Mouse (Mus musculus) fibroblast of lung, adult 2 months (primary cell): ENCODE results near the gene Tmem212.
A peak's percentile ranks its signal among the peaks of the same experiment; 100 is the strongest.
"Not testable (repeated sequence)": the region's sequence is repeated elsewhere in the genome, so short reads cannot be mapped to it uniquely, and the experiment has no call there.

Experiments
- DNase-seq: peaks from one replicate; pipeline ENCODE4 v3.0.0-alpha.2; 2011; ENCODE audit warnings: low read depth

Tmem212 gene

GRCm38 (mm10) chr3:27896318-27896892 is at the start of gene Tmem212:
Gene Tmem212 (minus strand): TSS chr3:27896368.
- DNase-seq, result no peak

- not testable (repeated sequence) for DNase-seq
Measured at GRCm38 (mm10) chr3:27945397-27945796, 49.2 kb upstream of the Tmem212 start.

GRCm38 (mm10) chr3:27942991-27943390 is 46.8 kb upstream of the Tmem212 start:
- no peak for DNase-seq

GRCm38 (mm10) chr3:27941634-27942033 is 45.5 kb upstream of the Tmem212 start:
- DNase-seq, result no peak

GRCm38 (mm10) chr3:27938381-27939323 is 42.5 kb upstream of the Tmem212 start, which contains the start of gene Pld1:
Gene Pld1 (plus strand): TSS chr3:27938695.
- peak; percentile 54 for DNase-seq

- no peak for DNase-seq
Measured at GRCm38 (mm10) chr3:27937144-27938110, 41.3 kb upstream of the Tmem212 start.

GRCm38 (mm10) chr3:27936731-27937130 is 40.6 kb upstream of the Tmem212 start:
- no peak for DNase-seq

GRCm38 (mm10) chr3:27935644-27936043 is 39.5 kb upstream of the Tmem212 start:
- DNase-seq, result no peak

- no peak for DNase-seq
Measured at GRCm38 (mm10) chr3:27932391-27932790, 36.2 kb upstream of the Tmem212 start.

- no peak for DNase-seq
Measured at GRCm38 (mm10) chr3:27929219-27929618, 33.1 kb upstream of the Tmem212 start.

- DNase-seq, result no peak
Measured at GRCm38 (mm10) chr3:27924037-27924436, 27.9 kb upstream of the Tmem212 start.

- DNase-seq, result no peak
Measured at GRCm38 (mm10) chr3:27921268-27922020, 25.3 kb upstream of the Tmem212 start.

- no peak for DNase-seq
Measured at GRCm38 (mm10) chr3:27918656-27919436, 22.7 kb upstream of the Tmem212 start.

- no peak for DNase-seq
Measured at GRCm38 (mm10) chr3:27909016-27909415, 12.8 kb upstream of the Tmem212 start.

GRCm38 (mm10) chr3:27908316-27908715 is 12.1 kb upstream of the Tmem212 start:
- DNase-seq, result no peak

- DNase-seq, result no peak
Measured at GRCm38 (mm10) chr3:27907301-27907700, 11.1 kb upstream of the Tmem212 start.

GRCm38 (mm10) chr3:27906647-27907209 is 10.6 kb upstream of the Tmem212 start:
- no peak for DNase-seq

GRCm38 (mm10) chr3:27904659-27905330 is 8.6 kb upstream of the Tmem212 start:
- no peak for DNase-seq

GRCm38 (mm10) chr3:27901846-27902245 is 5.7 kb upstream of the Tmem212 start:
- no peak for DNase-seq
